Mouse (Mus musculus): ENCODE measurements around the gene Afap1.

- TF ChIP-seq CTCF (conservative IDR thresholded peaks at IDR 0.05; ENCODE audit: insufficient read depth, insufficient read length, low read depth, low read length) = no peak
- no peak for TF ChIP-seq POLR2A (IDR thresholded peaks at IDR 0.05; ENCODE audit: low read depth, low read length)
These were observed 8.2 kb downstream of the Afap1 start for GRCm38 (mm10) chr5:35901226-35901809.

Measured in kidney, adult 2 months (tissue).